Mouse (Mus musculus) erythroid progenitor cell, adult 5-6 weeks (primary cell): ENCODE data around the gene Trim58. TPM values are rescaled to one million over a fixed set of nuclear protein-coding genes. Genes with fewer than 3 reads are reported as not detected.

Experiments
- ATAC-seq: replicated peaks from 2 replicates; pipeline ENCODE4 v1.8.0; 2016; ENCODE audit warnings: moderate number of reproducible peaks, mild to moderate bottlenecking, moderate TSS enrichment, inconsistent platforms; ENCODE audit not compliant: poor library complexity, low FRiP score, severe bottlenecking
- total RNA-seq, 2 experiments: library from RNA; stranded (forward) in 1 of 2; stranded (reverse) in 1 of 2; fragments of 150-400 nt in 1 of 2; fragments of 186-747, 209-891 nt in 1 of 2; gene quantifications; 2 replicates each; pipeline versions ENCODE4 v1.2.3 to v1.2.4; 2015 to 2017; ENCODE audit warnings: low replicate concordance in 2 of 2

Trim58 gene
- total RNA-seq (2015; ENCODE audit: low replicate concordance), result 56.9 and 65.4 TPM in 2 replicates
- 45.0 and 61.1 TPM in 2 replicates for total RNA-seq (2017; ENCODE audit: low replicate concordance)

- ATAC-seq, result peak; percentile 48
Measured at GRCm38 (mm10) chr11:58640272-58640867, at the start of gene Trim58. TSS of gene Trim58 (plus strand) at chr11:58640465.

GRCm38 (mm10) chr11:58594814-58595213 lies 45.5 kb upstream of the Trim58 start, which contains the start of gene Olfr324:
TSS of gene Olfr324 (plus strand) at chr11:58595114.
- no peak for ATAC-seq

- no peak for ATAC-seq
Measured at GRCm38 (mm10) chr11:58597837-58598236, 42.4 kb upstream of the Trim58 start.

- ATAC-seq, result no peak
Measured at GRCm38 (mm10) chr11:58602062-58602461, 38.2 kb upstream of the Trim58 start.

- ATAC-seq, result no peak
Measured at GRCm38 (mm10) chr11:58602800-58603560, 37.3 kb upstream of the Trim58 start.

- no peak for ATAC-seq
Measured at GRCm38 (mm10) chr11:58604688-58605087, 35.6 kb upstream of the Trim58 start.

GRCm38 (mm10) chr11:58605228-58605627 lies 35.0 kb upstream of the Trim58 start:
- ATAC-seq, result no peak

- ATAC-seq, result 0 out of 2 replicates have a peak, but pooled peaks have one; percentile 38
Measured at GRCm38 (mm10) chr11:58606177-58606919, 33.9 kb upstream of the Trim58 start.

- ATAC-seq, result no peak
Measured at GRCm38 (mm10) chr11:58607030-58607429, 33.2 kb upstream of the Trim58 start.

- no peak for ATAC-seq
Measured at GRCm38 (mm10) chr11:58613359-58613758, 26.9 kb upstream of the Trim58 start.

- ATAC-seq, result no peak
Measured at GRCm38 (mm10) chr11:58614526-58614925, 25.7 kb upstream of the Trim58 start.

- no peak for ATAC-seq
Measured at GRCm38 (mm10) chr11:58615975-58616374, 24.3 kb upstream of the Trim58 start, which contains the start of gene 2210407C18Rik. TSS of gene 2210407C18Rik (minus strand) at chr11:58616075.

- no peak for ATAC-seq
Measured at GRCm38 (mm10) chr11:58618369-58618768, 21.9 kb upstream of the Trim58 start.

GRCm38 (mm10) chr11:58618793-58619192 lies 21.5 kb upstream of the Trim58 start:
- no peak for ATAC-seq

GRCm38 (mm10) chr11:58626146-58626545 lies 14.1 kb upstream of the Trim58 start:
- ATAC-seq, result no peak

- no peak for ATAC-seq
Measured at GRCm38 (mm10) chr11:58630401-58630800, 9.9 kb upstream of the Trim58 start, which contains the start of gene Olfr323. TSS of gene Olfr323 (minus strand) at chr11:58630501.

GRCm38 (mm10) chr11:58634878-58635277 lies 5.4 kb upstream of the Trim58 start:
- no peak for ATAC-seq

GRCm38 (mm10) chr11:58636376-58636977 lies 3.8 kb upstream of the Trim58 start:
- peak; percentile 67 for ATAC-seq

GRCm38 (mm10) chr11:58638176-58638701 lies 2.0 kb upstream of the Trim58 start:
- ATAC-seq, result no peak

GRCm38 (mm10) chr11:58641057-58641456 lies 792 bp downstream of the Trim58 start:
- peak; percentile 53 for ATAC-seq
